Mouse (Mus musculus) embryonic fibroblast, embryonic 13.5 days (primary cell): Measurements from ENCODE around the gene Dcp1b.

Experiments
- CTCF ChIP-seq: IDR thresholded peaks from 2 replicates; pipeline ENCODE4 v1.5.1; 2011; ENCODE audit warnings: mild to moderate bottlenecking, control low read depth, low read length, moderate library complexity, borderline replicate concordance; ENCODE audit not compliant: insufficient read depth
- POLR2A ChIP-seq: IDR thresholded peaks from 2 replicates; pipeline ENCODE4 v1.6.1; 2011; ENCODE audit warnings: low read depth, mild to moderate bottlenecking, control low read depth, low read length, moderate library complexity

- no peak for TF ChIP-seq CTCF
- TF ChIP-seq POLR2A = no peak
Observed at GRCm38 (mm10) chr6:119204286-119204685, 29.2 kb downstream of the Dcp1b start.
